ENCODE assay signal across 13 mouse cellular contexts in the genomic region with DNA sequence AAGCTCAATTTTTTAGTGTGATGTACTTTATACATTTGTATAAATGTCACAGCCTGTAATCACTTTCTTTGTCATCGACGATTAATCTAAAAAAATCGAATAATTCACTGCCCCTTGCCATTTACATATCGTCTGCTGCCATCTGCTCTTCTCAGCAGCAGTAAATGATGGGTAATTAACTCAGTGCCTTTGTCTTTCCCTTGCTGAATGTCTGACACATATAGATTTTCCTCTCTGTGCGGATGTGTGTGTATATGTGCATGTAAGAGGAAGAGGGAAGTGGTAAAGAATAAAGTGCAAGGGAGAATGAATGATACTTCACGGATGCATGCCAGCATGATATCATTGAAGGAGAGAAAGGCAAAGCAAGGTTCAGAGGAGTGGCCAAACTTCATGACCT.
DNase-seq lines count a peak whose midpoint lies in the region; ATAC-seq and TF ChIP-seq lines count a peak whose summit lies in the region.
"Had no signal": no experiment of that assay in that cellular context is flagged by ENCODE, and none has a peak within 500 bp of the region (broad histone marks: within the 10 kb centered on the region; RNA-seq: fewer than 3 reads in every experiment).

No protein-coding gene starts in this region.

- peaks cover 13% of the 10 kb centered on the region for H3K4me1 ChIP-seq in forebrain, embryonic 12.5 days
- H3K4me1 ChIP-seq in forebrain, embryonic 15.5 days, result peaks cover 18% of the 10 kb centered on the region
- H3K4me1 ChIP-seq in hindbrain, embryonic 15.5 days (replicated peaks), result peaks cover 11% of the 10 kb centered on the region; the same call in 1 of the 2 replicates
- H3K4me1 ChIP-seq in midbrain, postnatal 0 days (ENCODE audit: insufficient read depth, low read length), result no peaks in the 10 kb centered on the region
- H3K4me1 ChIP-seq: embryonic facial prominence, embryonic 15.5 days had no signal

- TF ChIP-seq CTCF in midbrain, postnatal 0 days (IDR thresholded peaks at IDR 0.05), result no peak

- WGBS in forebrain, embryonic 12.5 days, result 46% methylated on average over 6 of the region's 6 CpGs
- WGBS in forebrain, embryonic 15.5 days, result 30% methylated on average over 6 of the region's 6 CpGs
- 29% methylated on average over 6 of the region's 6 CpGs for WGBS in hindbrain, embryonic 15.5 days
- 34% methylated on average over 6 of the region's 6 CpGs for whole genome bisulfite sequencing in midbrain, postnatal 0 days

- DNase-seq in midbrain, postnatal 0 days (ENCODE audit: low spot score), result peak; percentile 34
- no peak for DNase-seq in MN1 (ENCODE audit: low spot score)
- DNase-seq in kidney, postnatal 25 days, result no peak
- no peak for DNase-seq in layer of hippocampus, adult 9-10 months (ENCODE audit: low spot score)
- DNase-seq: cerebellum, adult 9-10 months; heart, postnatal 10 days; left cerebral cortex, postnatal 4 days; lung, adult 18-20 months; spleen, adult 18-20 months had no signal

- H3K9ac ChIP-seq in forebrain, embryonic 12.5 days, result no peak overlapping the region
- H3K9ac ChIP-seq in forebrain, embryonic 15.5 days (replicated peaks), result no peak overlapping the region
- H3K9ac ChIP-seq in hindbrain, embryonic 15.5 days, result no peak overlapping the region
- H3K9ac ChIP-seq in midbrain, postnatal 0 days (replicated peaks; ENCODE audit: low read length, poor library complexity, severe bottlenecking), result no peak overlapping the region
- H3K9ac ChIP-seq: embryonic facial prominence, embryonic 15.5 days had no signal

- H3K27ac ChIP-seq in forebrain, embryonic 12.5 days, result peak overlapping the region; percentile 61; the same call in 1 of the 2 replicates
- peak overlapping the region; percentile 77 for H3K27ac ChIP-seq in forebrain, embryonic 15.5 days (replicated peaks)
- H3K27ac ChIP-seq in hindbrain, embryonic 15.5 days (replicated peaks), result peak overlapping the region; percentile 89
- H3K27ac ChIP-seq in midbrain, postnatal 0 days (ENCODE audit: low read depth, low read length), result peak overlapping the region; percentile 83
- H3K27ac ChIP-seq: embryonic facial prominence, embryonic 15.5 days had no signal

- no peak overlapping the region for H3K4me2 ChIP-seq in forebrain, embryonic 12.5 days
- H3K4me2 ChIP-seq in forebrain, embryonic 15.5 days (replicated peaks), result no peak overlapping the region
- 0 out of 2 replicates have a peak overlapping the region, but pooled peaks have one; percentile 33 for H3K4me2 ChIP-seq in hindbrain, embryonic 15.5 days
- H3K4me2 ChIP-seq in midbrain, postnatal 0 days (ENCODE audit: low read depth, low read length, poor library complexity, severe bottlenecking), result peak overlapping the region; percentile 38; the same call in 1 of the 2 replicates
- H3K4me2 ChIP-seq: embryonic facial prominence, embryonic 15.5 days had no signal

- H3K9me3 ChIP-seq in forebrain, embryonic 12.5 days, result no peaks in the 10 kb centered on the region
- no peaks in the 10 kb centered on the region for H3K9me3 ChIP-seq in forebrain, embryonic 15.5 days
- no peaks in the 10 kb centered on the region for H3K9me3 ChIP-seq in hindbrain, embryonic 15.5 days
- no peaks in the 10 kb centered on the region for H3K9me3 ChIP-seq in midbrain, postnatal 0 days (ENCODE audit: low read length)
- H3K9me3 ChIP-seq: embryonic facial prominence, embryonic 15.5 days had no signal

- H3K27me3 ChIP-seq in forebrain, embryonic 12.5 days, result no peaks in the 10 kb centered on the region
- no peaks in the 10 kb centered on the region for H3K27me3 ChIP-seq in forebrain, embryonic 15.5 days
- H3K27me3 ChIP-seq in hindbrain, embryonic 15.5 days, result no peaks in the 10 kb centered on the region
- no peaks in the 10 kb centered on the region for H3K27me3 ChIP-seq in midbrain, postnatal 0 days (ENCODE audit: insufficient read depth, low read length)
- H3K27me3 ChIP-seq: embryonic facial prominence, embryonic 15.5 days had no signal

- no peaks in the 10 kb centered on the region for H3K36me3 ChIP-seq in forebrain, embryonic 12.5 days (replicated peaks)
- H3K36me3 ChIP-seq in forebrain, embryonic 15.5 days, result no peaks in the 10 kb centered on the region
- H3K36me3 ChIP-seq in hindbrain, embryonic 15.5 days, result no peaks in the 10 kb centered on the region
- no peaks in the 10 kb centered on the region for H3K36me3 ChIP-seq in midbrain, postnatal 0 days (ENCODE audit: insufficient read depth, low read length)
- H3K36me3 ChIP-seq: embryonic facial prominence, embryonic 15.5 days had no signal

- ATAC-seq in forebrain, embryonic 12.5 days (ENCODE audit: low FRiP score), result peak; percentile 82
- peak; percentile 75 for ATAC-seq in forebrain, embryonic 15.5 days (replicated peaks)
- ATAC-seq in hindbrain, embryonic 15.5 days (ENCODE audit: low FRiP score, low read depth), result 0 out of 2 replicates have a peak, but pooled peaks have one; percentile 44
- ATAC-seq in midbrain, postnatal 0 days (ENCODE audit: low FRiP score), result no peak

- no peak overlapping the region for H3K4me3 ChIP-seq in forebrain, embryonic 12.5 days (replicated peaks)
- no peak overlapping the region for H3K4me3 ChIP-seq in forebrain, embryonic 15.5 days
- no peak overlapping the region for H3K4me3 ChIP-seq in hindbrain, embryonic 15.5 days
- no peak overlapping the region for H3K4me3 ChIP-seq in midbrain, postnatal 0 days (ENCODE audit: low read depth, low read length)
- H3K4me3 ChIP-seq: embryonic facial prominence, embryonic 15.5 days had no signal

Comparison
In these comparisons a context has a peak if more than half of its experiments do, and no peak if none do; other contexts are left out.
1. H3K4me2 ChIP-seq: peak in hindbrain, embryonic 15.5 days (single experiment) and midbrain, postnatal 0 days (single experiment); none in forebrain, embryonic 12.5 days (single experiment) and forebrain, embryonic 15.5 days (single experiment).
2. Peak in every context shown above with its lines, with median percentiles within 50 percentile points of each other: H3K27ac ChIP-seq.